Mouse (Mus musculus) thymus, adult 2 months (tissue): ENCODE results near the gene Prpf18. TPM values are rescaled to one million over a fixed set of nuclear protein-coding genes. Genes with fewer than 3 reads are reported as not detected.
A peak's percentile ranks its signal among the peaks of the same experiment; 100 is the strongest.

Experiments
- DNase-seq: peaks from one replicate; pipeline ENCODE4 v3.0.0; 2021
- H3K27ac ChIP-seq: fragments of 200-500 bp; 2 replicates; pipeline ENCODE4 v1.5.1; 2012; ENCODE audit warnings: low read length, control low read depth; ENCODE audit not compliant: control insufficient read depth, insufficient read depth
- H3K27me3 ChIP-seq: fragments of 200-500 bp; 2 replicates; pipeline ENCODE4 v1.6.1; 2012; ENCODE audit warnings: mild to moderate bottlenecking, low read length, moderate library complexity, mixed read lengths; ENCODE audit not compliant: control insufficient read depth, insufficient read depth
- H3K36me3 ChIP-seq: fragments of 200-500 bp; 2 replicates; pipeline ENCODE4 v1.6.1; 2012; ENCODE audit warnings: mild to moderate bottlenecking, low read length, moderate library complexity; ENCODE audit not compliant: control insufficient read depth, insufficient read depth
- H3K4me1 ChIP-seq: fragments of 200-500 bp; replicated peaks from 2 replicates; pipeline ENCODE4 v1.6.1; 2012; ENCODE audit warnings: low read length; ENCODE audit not compliant: control insufficient read depth, insufficient read depth
- H3K4me3 ChIP-seq: fragments of 200-500 bp; 2 replicates; pipeline ENCODE4 v1.5.1; 2012; ENCODE audit warnings: mild to moderate bottlenecking, low read length, control low read depth, moderate library complexity; ENCODE audit not compliant: control insufficient read depth, insufficient read depth
- CTCF ChIP-seq: fragments of 200-500 bp; IDR thresholded peaks from 2 replicates; pipeline ENCODE4 v1.5.1; 2012; ENCODE audit warnings: mild to moderate bottlenecking, control low read depth, low read length, moderate library complexity, borderline replicate concordance; ENCODE audit not compliant: control insufficient read depth, poor library complexity, insufficient read depth; ENCODE audit errors: extremely low read depth
- POLR2A ChIP-seq: fragments of 200-500 bp; IDR thresholded peaks from 2 replicates; pipeline ENCODE4 v1.6.1; 2012; ENCODE audit warnings: mild to moderate bottlenecking, low read length, control low read depth, moderate library complexity; ENCODE audit not compliant: control insufficient read depth, poor library complexity, insufficient read depth; ENCODE audit errors: extremely low read depth
- WGBS: fragments of 180-500 bp; shearing (Covaris S2); methylation state at CpG from one replicate; pipeline ENCODE4 v1.1.7; 2018; 5-methylcytosine and 5-hydroxymethylcytosine counted together
- polyA plus RNA-seq: library from polyadenylated mRNA; depleted of rRNA; stranded (reverse); fragments of >200 nt; gene quantifications from 2 replicates; pipeline ENCODE4 v1.2.3, GENCODE M21; 2012; rRNA removed

Prpf18 gene
- 19.5 and 20.6 TPM in 2 replicates for polyA plus RNA-seq

GRCm38 (mm10) chr2:4651500-4652285, at the start of gene Prpf18:
Gene Prpf18 (minus strand): TSS chr2:4652113.
- Histone ChIP-seq H3K36me3 (peaks cover 3% of the 10 kb centered on the region; the same call in 1 of the 2 replicates), H3K4me1 (peaks cover 8% of the 10 kb centered on the region), H3K27ac (peak within 1 kb of the TSS; percentile 57; the same call in 1 of the 2 replicates), H3K4me3 (peak within 1 kb of the TSS; percentile 99), H3K27me3 (no peaks in the 10 kb centered on the region)
- DNase-seq: peak; percentile 90
- TF ChIP-seq POLR2A (peak; percentile 66; the same call in 1 of the 2 replicates), CTCF (peak; percentile 80)
- 1% methylated on average over 40 of the region's 40 CpGs for WGBS

- Histone ChIP-seq H3K27me3 (no peaks in the 10 kb centered on the region), H3K27ac (no peak overlapping the region), H3K4me3 (no peak overlapping the region), H3K4me1 (no peaks in the 10 kb centered on the region), H3K36me3 (no peaks in the 10 kb centered on the region)
- TF ChIP-seq CTCF (no peak), POLR2A (no peak)
- no peak for DNase-seq
- WGBS: 92% methylated on average over 3 of the region's 3 CpGs
Measured at GRCm38 (mm10) chr2:4679886-4680285, 28.0 kb upstream of the Prpf18 start.

GRCm38 (mm10) chr2:4671636-4672035, 19.7 kb upstream of the Prpf18 start:
- Histone ChIP-seq H3K4me3 (no peak overlapping the region), H3K27me3 (no peaks in the 10 kb centered on the region), H3K27ac (no peak overlapping the region), H3K4me1 (no peaks in the 10 kb centered on the region), H3K36me3 (no peaks in the 10 kb centered on the region)
- TF ChIP-seq POLR2A (no peak), CTCF (no peak)
- 96% methylated on average over 8 of the region's 8 CpGs for WGBS
- DNase-seq: no peak

- H3K36me3 ChIP-seq: no peaks in the 10 kb centered on the region
- H3K27ac ChIP-seq: no peak overlapping the region
- no peak for DNase-seq
- TF ChIP-seq POLR2A (no peak), CTCF (no peak)
- H3K27me3 ChIP-seq: no peaks in the 10 kb centered on the region
- H3K4me3 ChIP-seq: no peak overlapping the region
- 73% methylated on average over 8 of the region's 8 CpGs for WGBS
- no peaks in the 10 kb centered on the region for H3K4me1 ChIP-seq
Measured at GRCm38 (mm10) chr2:4669701-4670100, 17.8 kb upstream of the Prpf18 start.

- Histone ChIP-seq H3K27ac (no peak overlapping the region), H3K27me3 (no peaks in the 10 kb centered on the region), H3K36me3 (no peaks in the 10 kb centered on the region), H3K4me3 (no peak overlapping the region), H3K4me1 (no peaks in the 10 kb centered on the region)
- DNase-seq: no peak
- TF ChIP-seq CTCF (no peak), POLR2A (no peak)
- 88% methylated on average over 2 of the region's 2 CpGs for WGBS
Measured at GRCm38 (mm10) chr2:4668626-4669025, 16.7 kb upstream of the Prpf18 start.

GRCm38 (mm10) chr2:4660677-4661076, 8.8 kb upstream of the Prpf18 start:
- no peaks in the 10 kb centered on the region for H3K4me1 ChIP-seq
- TF ChIP-seq CTCF: no peak
- no peak for TF ChIP-seq POLR2A
- H3K27me3 ChIP-seq: no peaks in the 10 kb centered on the region
- no peaks in the 10 kb centered on the region for H3K36me3 ChIP-seq
- no peak overlapping the region for H3K27ac ChIP-seq
- 87% methylated on average over 2 of the region's 2 CpGs for WGBS
- H3K4me3 ChIP-seq: no peak overlapping the region
- DNase-seq: no peak

GRCm38 (mm10) chr2:4649646-4650045, 2.3 kb downstream of the Prpf18 start:
- H3K4me1 ChIP-seq: peaks cover 8% of the 10 kb centered on the region
- WGBS: 93% methylated on average over 2 of the region's 2 CpGs
- H3K27ac ChIP-seq: no peak overlapping the region
- no peak for DNase-seq
- TF ChIP-seq POLR2A (no peak), CTCF (no peak)
- H3K27me3 ChIP-seq: no peaks in the 10 kb centered on the region
- peaks cover 11% of the 10 kb centered on the region for H3K36me3 ChIP-seq
- H3K4me3 ChIP-seq: no peak overlapping the region
